Mouse (Mus musculus): ENCODE data around the gene Gm2663. TPM values are rescaled to one million over a fixed set of nuclear protein-coding genes. Genes with fewer than 3 reads are reported as not detected.
"Not testable (repeated sequence)": the region's sequence is repeated elsewhere in the genome, so short reads cannot be mapped to it uniquely, and the experiment has no call there.

Gene Gm2663
- polyA plus RNA-seq, 1 experiment from 2014 or later = not detected

- Histone ChIP-seq H3K4me3 (no peak overlapping the region), H3K4me2 (no peak overlapping the region), H3K36me3 (no peaks in the 10 kb centered on the region), H3K27ac (no peak overlapping the region), H3K27me3 (replicated peaks) (no peaks in the 10 kb centered on the region), H3K9me3 (replicated peaks) (no peaks in the 10 kb centered on the region), H3K9ac (no peak overlapping the region), H3K4me1 (no peaks in the 10 kb centered on the region)
- ATAC-seq = no peak
- 61% methylated on average over 2 of the region's 2 CpGs for WGBS (ENCODE audit: insufficient replicate concordance)
These were observed 19.9 kb upstream of the Gm2663 start for GRCm38 (mm10) chr6:41019140-41019539.

- Histone ChIP-seq H3K27me3 (replicated peaks) (no peaks in the 10 kb centered on the region), H3K27ac (no peak overlapping the region), H3K9me3 (replicated peaks) (no peaks in the 10 kb centered on the region), H3K9ac (no peak overlapping the region), H3K4me3 (no peak overlapping the region), H3K4me1 (no peaks in the 10 kb centered on the region), H3K4me2 (no peak overlapping the region), H3K36me3 (no peaks in the 10 kb centered on the region)
- ATAC-seq = no peak
- WGBS (ENCODE audit: insufficient replicate concordance) = 58% methylated on average over 2 of the region's 2 CpGs
These were observed 19.4 kb upstream of the Gm2663 start for GRCm38 (mm10) chr6:41018629-41019028.

- H3K9ac ChIP-seq = no peak overlapping the region
- no peak overlapping the region for H3K4me3 ChIP-seq
These were observed 15.8 kb upstream of the Gm2663 start for GRCm38 (mm10) chr6:41015065-41015464.

GRCm38 (mm10) chr6:40964454-40964853 is 34.8 kb downstream of the Gm2663 start, which contains the start of gene 1810009J06Rik:
TSS of gene 1810009J06Rik (plus strand) at chr6:40964754.
- ATAC-seq; H3K27ac ChIP-seq; H3K9me3 ChIP-seq (replicated peaks); H3K27me3 ChIP-seq (replicated peaks); H3K9ac ChIP-seq; H3K4me3 ChIP-seq; H3K4me1 ChIP-seq; H3K4me2 ChIP-seq; H3K36me3 ChIP-seq: not testable (repeated sequence)
- WGBS (ENCODE audit: insufficient replicate concordance) = 82% methylated on average over 2 of the region's 2 CpGs

More at GRCm38 (mm10) chr6:41015065-41015464, 15.8 kb upstream of the Gm2663 start:
- H3K4me2 ChIP-seq = no peak overlapping the region
- no peaks in the 10 kb centered on the region for H3K9me3 ChIP-seq (replicated peaks)
- no peaks in the 10 kb centered on the region for H3K4me1 ChIP-seq
- H3K27ac ChIP-seq = no peak overlapping the region
- no peaks in the 10 kb centered on the region for H3K36me3 ChIP-seq
- 69% methylated on average over 4 of the region's 4 CpGs for WGBS (ENCODE audit: insufficient replicate concordance)
- no peaks in the 10 kb centered on the region for H3K27me3 ChIP-seq (replicated peaks)
- no peak for ATAC-seq

- Histone ChIP-seq H3K9ac (no peak overlapping the region), H3K4me1 (no peaks in the 10 kb centered on the region), H3K9me3 (replicated peaks) (no peaks in the 10 kb centered on the region; the same call in 1 of the 2 replicates), H3K36me3 (no peaks in the 10 kb centered on the region), H3K27ac (no peak overlapping the region), H3K4me3 (no peak overlapping the region), H3K4me2 (no peak overlapping the region), H3K27me3 (replicated peaks) (no peaks in the 10 kb centered on the region)
- no peak for ATAC-seq
- 38% methylated on average over 2 of the region's 2 CpGs for WGBS (ENCODE audit: insufficient replicate concordance)
These were observed 45.6 kb downstream of the Gm2663 start for GRCm38 (mm10) chr6:40953716-40954115.

GRCm38 (mm10) chr6:40951770-40952169 is 47.5 kb downstream of the Gm2663 start, which contains the start of gene Gm4744:
TSS of gene Gm4744 (minus strand) at chr6:40951870.
- no peak within 1 kb of the TSS for H3K4me3 ChIP-seq
- H3K9me3 ChIP-seq (replicated peaks) = no peaks in the 10 kb centered on the region
- H3K4me2 ChIP-seq = no peak within 1 kb of the TSS
- no peak for ATAC-seq
- no peaks in the 10 kb centered on the region for H3K4me1 ChIP-seq
- no peaks in the 10 kb centered on the region for H3K27me3 ChIP-seq (replicated peaks)
- no peak within 1 kb of the TSS for H3K27ac ChIP-seq
- no peaks in the 10 kb centered on the region for H3K36me3 ChIP-seq
- no peak within 1 kb of the TSS for H3K9ac ChIP-seq

Other genes with a start within 250 kb of the Gm2663 start
- gene Moxd2, start 112.0 kb downstream of the Gm2663 start, polyA plus RNA-seq (2016; fragmentation: Nextera tagmentation; extraction: Ambion mirVana) = not detected in 2 replicates
- not detected in 2 replicates for gene Prss58, start 99.1 kb downstream of the Gm2663 start, polyA plus RNA-seq (2016; fragmentation: Nextera tagmentation; extraction: Ambion mirVana)
- not detected in 2 replicates for gene 1700074P13Rik, start 58.9 kb downstream of the Gm2663 start, polyA plus RNA-seq (2016; fragmentation: Nextera tagmentation; extraction: Ambion mirVana)
- gene Gm4744, start 47.6 kb downstream of the Gm2663 start, polyA plus RNA-seq (2016; fragmentation: Nextera tagmentation; extraction: Ambion mirVana) = not detected in 2 replicates
- not detected in 2 replicates for gene 1810009J06Rik, start 34.7 kb downstream of the Gm2663 start, polyA plus RNA-seq (2016; fragmentation: Nextera tagmentation; extraction: Ambion mirVana)
- gene 2210010C04Rik, start 36.0 kb upstream of the Gm2663 start, polyA plus RNA-seq (2016; fragmentation: Nextera tagmentation; extraction: Ambion mirVana) = not detected in 2 replicates